Mouse (Mus musculus) embryonic stem cell, embryonic (primary cell): ENCODE data around the gene Fbxo44.

Experiments
- CTCF ChIA-PET, 4 experiments: fragments of 300-600 bp in 2 of 4; fragments of 350-600 bp in 2 of 4; sonication (Branson Sonifier 250); formaldehyde crosslinking; loops; one replicate each; lab custom pipeline; 2022; ENCODE audit warnings: inconsistent platforms in 2 of 4; lab: Charles Lee
- POLR2A ChIA-PET, 4 experiments: fragments of 300-600 bp in 2 of 4; fragments of 350-600 bp in 2 of 4; sonication (Branson Sonifier 250); formaldehyde crosslinking; loops; one replicate each; lab custom pipeline; 2022; ENCODE audit warnings: antibody characterized with exemption in 4 of 4, inconsistent platforms in 1 of 4; lab: Charles Lee

Gene Fbxo44

GRCm38 (mm10) chr4:148152547-148152946 is 7.7 kb downstream of the Fbxo44 start:
- ChIA-PET CTCF (interaction anchor here (0.7 to 2.3 kb wide), 23 partner anchors 7 to 192 kb away, joined by 3 to 28 read pairs (median 6); partner anchors contain the start of genes Draxin (in 2 of the 4), Fbxo2 (in 2 of the 4), Fbxo44 (in 2 of the 4) and Mad2l2 (in 2 of the 4)), POLR2A (interaction anchor here (0.6 to 8.0 kb wide), 36 partner anchors 8 to 224 kb away, joined by 3 to 141 read pairs (median 4); partner anchors contain the start of genes Fbxo2 (in 3 of the 4), Fbxo44 (in 3 of the 4), Draxin (in 2 of the 4) and Mad2l2 (in 2 of the 4))

GRCm38 (mm10) chr4:148151267-148152168 is 8.8 kb downstream of the Fbxo44 start, which contains the start of gene Fbxo6:
Gene Fbxo6 (minus strand): TSS chr4:148152140.
- POLR2A ChIA-PET = interaction anchor here (0.6 to 8.0 kb wide), 54 partner anchors 8 to 1901 kb away, joined by 3 to 141 read pairs (median 4); partner anchors contain the start of genes Fbxo2 (in 3 of the 4), Fbxo44 (in 3 of the 4), Agtrap (in 2 of the 4) and Clcn6 (in 2 of the 4)

GRCm38 (mm10) chr4:148150953-148151266 is 9.4 kb downstream of the Fbxo44 start:
- ChIA-PET POLR2A (interaction anchor here in 3 of 4 experiments (0.6 to 8.0 kb wide), 16 partner anchors 8 to 1902 kb away, joined by 3 to 141 read pairs (median 6); partner anchors contain the start of genes Fbxo2 (in 2 of the 3), Fbxo44 (in 2 of the 3) and Agtrap (in 1 of the 3)), CTCF (interaction anchor here (0.7 to 2.3 kb wide), 7 partner anchors 9 to 36 kb away, joined by 3 to 20 read pairs (median 9); partner anchors contain the start of genes Fbxo2 (in 1 of the 4) and Fbxo44 (in 1 of the 4))

More at GRCm38 (mm10) chr4:148151267-148152168, 8.8 kb downstream of the Fbxo44 start, which contains the start of gene Fbxo6:
- CTCF ChIA-PET = interaction anchor here (0.5 to 2.3 kb wide), 45 partner anchors 8 to 297 kb away, joined by 3 to 28 read pairs (median 4); partner anchors contain the start of genes Draxin (in 3 of the 4), Mad2l2 (in 3 of the 4), Disp3 (in 2 of the 4) and Fbxo2 (in 2 of the 4)

GRCm38 (mm10) chr4:148150242-148150641 is 10.0 kb downstream of the Fbxo44 start:
- CTCF ChIA-PET = interaction anchor here in 2 of 4 experiments (0.7 to 2.3 kb wide), 7 partner anchors 10 to 35 kb away, joined by 3 to 21 read pairs (median 5); partner anchors contain the start of genes Fbxo2 (in 1 of the 2) and Fbxo44 (in 1 of the 2)

GRCm38 (mm10) chr4:148149540-148149939 is 10.7 kb downstream of the Fbxo44 start:
- CTCF ChIA-PET = interaction anchor here (0.6 to 2.0 kb wide), 12 partner anchors 9 to 281 kb away, joined by 3 to 21 read pairs (median 3); partner anchors contain the start of gene Disp3 (in 1 of the 4)
- POLR2A ChIA-PET = interaction anchor here (0.5 to 8.0 kb wide), 32 partner anchors 8 to 477 kb away, joined by 3 to 141 read pairs (median 3); partner anchors contain the start of genes Fbxo2 (in 4 of the 4), Fbxo44 (in 4 of the 4), Clcn6 (in 1 of the 4) and Mthfr (in 1 of the 4)

More at GRCm38 (mm10) chr4:148150242-148150641, 10.0 kb downstream of the Fbxo44 start:
- POLR2A ChIA-PET = interaction anchor here (0.5 to 8.0 kb wide), 18 partner anchors 8 to 75 kb away, joined by 3 to 141 read pairs (median 6); partner anchors contain the start of genes Fbxo2 (in 2 of the 4) and Fbxo44 (in 2 of the 4)

- ChIA-PET CTCF (interaction anchor here in 1 of 4 experiments (0.5 kb wide), 1 partner anchor 123 kb away, joined by 3 read pairs; no protein-coding TSS in a partner anchor), POLR2A (interaction anchor here in 3 of 4 experiments (0.8 to 8.0 kb wide), 10 partner anchors 6 to 55 kb away, joined by 3 to 141 read pairs (median 3); partner anchors contain the start of genes Fbxo2 (in 1 of the 3) and Fbxo44 (in 1 of the 3))
Measured at GRCm38 (mm10) chr4:148147714-148148113, 12.6 kb downstream of the Fbxo44 start.

GRCm38 (mm10) chr4:148143721-148144120 is 16.6 kb downstream of the Fbxo44 start:
- ChIA-PET CTCF (interaction anchor here (0.6 to 1.8 kb wide), 9 partner anchors 10 to 190 kb away, joined by 3 to 6 read pairs (median 4); no protein-coding TSS in a partner anchor), POLR2A (interaction anchor here in 2 of 4 experiments (1.0 to 9.4 kb wide), 8 partner anchors 7 to 105 kb away, joined by 3 to 141 read pairs (median 7); partner anchors contain the start of genes Fbxo2 (in 2 of the 2), Fbxo44 (in 2 of the 2), Fbxo6 (in 2 of the 2) and Clcn6 (in 1 of the 2))

GRCm38 (mm10) chr4:148140098-148141011 is 19.9 kb downstream of the Fbxo44 start:
- ChIA-PET CTCF (interaction anchor here (0.5 to 2.7 kb wide), 48 partner anchors 9 to 289 kb away, joined by 3 to 29 read pairs (median 5); partner anchors contain the start of genes Fbxo2 (in 3 of the 4), Fbxo44 (in 3 of the 4), Fbxo6 (in 3 of the 4) and Disp3 (in 2 of the 4)), POLR2A (interaction anchor here (0.6 to 9.4 kb wide), 59 partner anchors 9 to 487 kb away, joined by 3 to 141 read pairs (median 4); partner anchors contain the start of genes Fbxo6 (in 4 of the 4), Draxin (in 3 of the 4), Fbxo2 (in 3 of the 4) and Fbxo44 (in 3 of the 4))

GRCm38 (mm10) chr4:148139767-148140097 is 20.6 kb downstream of the Fbxo44 start:
- ChIA-PET POLR2A (interaction anchor here (0.6 to 9.4 kb wide), 53 partner anchors 8 to 487 kb away, joined by 3 to 141 read pairs (median 4); partner anchors contain the start of genes Fbxo6 (in 4 of the 4), Draxin (in 3 of the 4), Fbxo2 (in 3 of the 4) and Fbxo44 (in 3 of the 4)), CTCF (interaction anchor here (0.5 to 2.7 kb wide), 43 partner anchors 8 to 289 kb away, joined by 3 to 29 read pairs (median 6); partner anchors contain the start of genes Fbxo2 (in 3 of the 4), Fbxo44 (in 3 of the 4), Fbxo6 (in 3 of the 4) and Draxin (in 2 of the 4))

- CTCF ChIA-PET = interaction anchor here in 2 of 4 experiments (1.0 to 1.3 kb wide), 4 partner anchors 14 to 21 kb away, joined by 3 to 4 read pairs (median 3); partner anchors contain the start of gene Fbxo6 (in 1 of the 2)
- POLR2A ChIA-PET = interaction anchor here in 3 of 4 experiments (0.6 to 7.6 kb wide), 3 partner anchors 12 to 15 kb away, joined by 3 to 79 read pairs (median 4); partner anchors contain the start of gene Fbxo6 (in 2 of the 3)
Measured at GRCm38 (mm10) chr4:148137503-148137902, 22.8 kb downstream of the Fbxo44 start.

GRCm38 (mm10) chr4:148134988-148135387 is 25.3 kb downstream of the Fbxo44 start:
- POLR2A ChIA-PET = interaction anchor here in 2 of 4 experiments (1.0 to 1.7 kb wide), 3 partner anchors 9 to 34 kb away, joined by 3 to 5 read pairs (median 3); partner anchors contain the start of gene Fbxo6 (in 1 of the 2)
- CTCF ChIA-PET = interaction anchor here in 2 of 4 experiments (0.7 to 1.1 kb wide), 3 partner anchors 16 to 476 kb away, joined by 3 to 15 read pairs (median 4); no protein-coding TSS in a partner anchor

- ChIA-PET CTCF (interaction anchor here (0.6 to 3.8 kb wide), 11 partner anchors 8 to 730 kb away, joined by 3 to 22 read pairs (median 4); partner anchors contain the start of gene Fbxo6 (in 1 of the 4)), POLR2A (interaction anchor here in 3 of 4 experiments (0.5 to 2.3 kb wide), 11 partner anchors 8 to 198 kb away, joined by 3 to 15 read pairs (median 3); partner anchors contain the start of genes Fbxo2 (in 2 of the 3), Fbxo44 (in 2 of the 3) and Fbxo6 (in 1 of the 3))
Measured at GRCm38 (mm10) chr4:148131497-148132081, 28.7 kb downstream of the Fbxo44 start.

GRCm38 (mm10) chr4:148130561-148131413 is 29.5 kb downstream of the Fbxo44 start, which contains the start of gene Draxin:
Gene Draxin (minus strand): TSS chr4:148130698.
- POLR2A ChIA-PET = interaction anchor here (0.6 to 2.3 kb wide), 15 partner anchors 9 to 37 kb away, joined by 3 to 15 read pairs (median 3); partner anchors contain the start of genes Fbxo2 (in 2 of the 4), Fbxo44 (in 2 of the 4) and Fbxo6 (in 2 of the 4)
- CTCF ChIA-PET = interaction anchor here (0.6 to 3.8 kb wide), 15 partner anchors 9 to 157 kb away, joined by 3 to 22 read pairs (median 4); partner anchors contain the start of genes Fbxo6 (in 3 of the 4) and Disp3 (in 1 of the 4)
